Mouse (Mus musculus): ENCODE measurements at regions not wholly inside any gene's neighbourhood (a gene's known extent, or its start where the extent isn't known, plus 50 kb on each side); places are given as distances from the start of the nearest gene placed in this dataset.

GRCm38 (mm10) chr17:79968819-79969218 is 72.9 kb upstream of the Atl2 start:
- H3K4me3 ChIP-seq (ENCODE audit: low read depth, low read length), result no peak overlapping the region
- 44% methylated on average over 9 of the region's 9 CpGs for WGBS (ENCODE audit: insufficient replicate concordance)
- H3K27ac ChIP-seq (ENCODE audit: low read depth), result no peak overlapping the region
- no peak overlapping the region for H3K9ac ChIP-seq (replicated peaks)
- H3K36me3 ChIP-seq (replicated peaks; ENCODE audit: insufficient read depth, low read length), result no peaks in the 10 kb centered on the region
- ATAC-seq (peak; percentile 76), DNase-seq (no peak)
- no peaks in the 10 kb centered on the region for H3K9me3 ChIP-seq (ENCODE audit: low read length)
- H3K4me1 ChIP-seq (ENCODE audit: insufficient read depth), result peaks cover 22% of the 10 kb centered on the region
- H3K4me2 ChIP-seq (ENCODE audit: low read depth, low read length), result no peak overlapping the region
- TF ChIP-seq EP300 (IDR thresholded peaks at IDR 0.05; ENCODE audit: low read depth) (no peak), CTCF (IDR thresholded peaks at IDR 0.05; ENCODE audit: low read depth) (no peak)
- 0 out of 2 replicates have a peak, but pooled peaks cover 3% of the 10 kb centered on the region for H3K27me3 ChIP-seq (ENCODE audit: insufficient read depth, low read length)

DNA sequence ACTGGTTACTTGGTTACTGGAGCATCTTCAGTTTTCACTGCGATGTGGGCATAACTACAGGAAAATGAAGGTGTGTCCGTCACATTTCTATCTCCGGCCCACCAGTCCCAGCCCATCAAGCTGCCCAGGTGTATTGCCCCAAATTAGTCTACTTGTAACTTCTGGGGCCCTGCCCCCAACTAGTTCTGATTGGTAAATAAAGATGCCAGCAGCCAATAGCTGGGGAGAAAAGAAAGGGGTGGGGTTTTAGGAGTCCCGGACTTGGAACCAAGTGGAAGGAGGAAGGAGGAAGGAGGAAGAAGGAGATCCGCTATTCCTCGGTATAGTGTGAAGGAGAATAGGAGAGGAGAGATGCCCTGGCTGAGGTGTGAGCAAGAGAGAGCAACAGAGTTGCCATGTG is 71.1 kb upstream of the Atl2 start:
- H3K4me2 ChIP-seq (ENCODE audit: low read depth, low read length), result no peak overlapping the region
- H3K4me3 ChIP-seq (ENCODE audit: low read depth, low read length), result no peak overlapping the region
- TF ChIP-seq CTCF (IDR thresholded peaks at IDR 0.05; ENCODE audit: low read depth), result no peak
- H3K27me3 ChIP-seq (ENCODE audit: insufficient read depth, low read length), result 0 out of 2 replicates have a peak, but pooled peaks cover 3% of the 10 kb centered on the region
- H3K4me1 ChIP-seq (ENCODE audit: insufficient read depth), result peaks cover 22% of the 10 kb centered on the region
- H3K27ac ChIP-seq (ENCODE audit: low read depth), result no peak overlapping the region
- H3K9me3 ChIP-seq (ENCODE audit: low read length), result no peaks in the 10 kb centered on the region
- WGBS (ENCODE audit: insufficient replicate concordance), result 41% methylated on average over 6 of the region's 6 CpGs
- no peak overlapping the region for H3K9ac ChIP-seq (replicated peaks)
- DNase-seq (no peak), ATAC-seq (no peak)
- H3K36me3 ChIP-seq (replicated peaks; ENCODE audit: insufficient read depth, low read length), result no peaks in the 10 kb centered on the region

DNA sequence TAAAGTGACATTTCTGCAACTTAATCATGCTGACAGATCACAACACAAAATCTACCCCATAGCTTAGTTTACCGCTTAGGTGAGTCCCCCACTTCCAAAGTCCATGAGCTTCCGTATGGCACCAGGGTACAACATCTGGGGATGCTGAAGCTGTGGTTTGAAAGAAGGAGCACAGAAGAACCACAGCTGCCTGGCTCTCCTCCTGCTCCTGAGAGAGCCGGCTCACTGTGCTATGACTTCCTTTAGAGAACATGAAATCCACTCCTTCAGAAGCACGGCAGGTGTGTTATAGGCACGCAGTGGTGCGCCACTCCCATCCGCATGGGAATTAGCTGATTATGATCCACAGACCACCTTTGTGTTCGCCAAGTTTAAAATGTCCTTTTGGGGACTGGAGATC is 69.7 kb upstream of the Atl2 start:
- no peak for DNase-seq
- WGBS (ENCODE audit: insufficient replicate concordance), result 71% methylated on average over 8 of the region's 8 CpGs

DNA sequence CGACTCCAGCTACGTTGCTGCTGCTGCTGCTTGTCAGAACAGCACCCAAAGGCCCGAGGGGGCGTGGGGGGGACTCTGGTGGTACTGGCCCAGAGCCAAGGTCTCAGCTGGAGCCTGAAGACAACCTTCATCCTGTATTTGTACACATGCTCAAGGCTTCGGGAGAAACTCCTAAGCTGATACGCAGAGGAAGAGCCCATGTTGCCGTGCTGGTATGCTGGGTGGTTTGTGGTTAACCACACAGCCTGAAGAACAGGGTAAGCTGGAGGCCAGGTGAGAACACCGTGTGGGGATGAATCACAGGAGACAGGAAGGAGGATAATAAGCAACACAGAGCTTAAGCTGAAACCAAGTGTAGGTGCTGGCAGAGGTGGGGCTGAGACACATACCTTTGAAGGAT is 68.9 kb upstream of the Atl2 start:
- Histone ChIP-seq H3K27me3 (ENCODE audit: insufficient read depth, low read length) (0 out of 2 replicates have a peak, but pooled peaks cover 3% of the 10 kb centered on the region), H3K27ac (ENCODE audit: low read depth) (no peak overlapping the region), H3K4me3 (ENCODE audit: low read depth, low read length) (no peak overlapping the region)

More for the DNA sequence above, 69.7 kb upstream of the Atl2 start:
- no peaks in the 10 kb centered on the region for H3K36me3 ChIP-seq (replicated peaks; ENCODE audit: insufficient read depth, low read length)
- H3K27ac ChIP-seq (ENCODE audit: low read depth), result no peak overlapping the region
- no peak overlapping the region for H3K9ac ChIP-seq (replicated peaks)
- H3K9me3 ChIP-seq (ENCODE audit: low read length), result no peaks in the 10 kb centered on the region
- H3K4me2 ChIP-seq (ENCODE audit: low read depth, low read length), result no peak overlapping the region
- 0 out of 2 replicates have a peak, but pooled peaks cover 3% of the 10 kb centered on the region for H3K27me3 ChIP-seq (ENCODE audit: insufficient read depth, low read length)
- ATAC-seq, result no peak
- peaks cover 12% of the 10 kb centered on the region for H3K4me1 ChIP-seq (ENCODE audit: insufficient read depth)
- TF ChIP-seq EP300 (IDR thresholded peaks at IDR 0.05; ENCODE audit: low read depth) (no peak), CTCF (IDR thresholded peaks at IDR 0.05; ENCODE audit: low read depth) (no peak)
- H3K4me3 ChIP-seq (ENCODE audit: low read depth, low read length), result no peak overlapping the region

DNA sequence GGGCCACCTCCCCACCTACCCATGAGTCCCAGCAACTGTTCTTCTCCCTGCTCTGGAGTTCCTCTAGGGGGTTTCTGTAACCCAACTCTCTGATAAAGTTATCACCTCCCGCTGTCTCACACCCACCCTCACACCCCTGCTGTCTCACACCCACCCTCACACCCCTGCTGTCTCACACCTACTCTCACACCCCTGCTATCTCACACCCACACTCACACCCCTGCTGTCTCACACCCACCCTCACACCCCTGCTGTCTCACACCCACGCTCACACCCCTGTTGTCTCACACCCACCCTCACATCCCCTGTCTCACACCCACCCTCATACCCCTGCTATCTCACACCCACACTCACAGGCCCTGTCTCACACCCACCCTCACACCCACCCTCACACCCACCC is 67.4 kb upstream of the Atl2 start:
- 0 out of 2 replicates have a peak, but pooled peaks cover 3% of the 10 kb centered on the region for H3K27me3 ChIP-seq (ENCODE audit: insufficient read depth, low read length)
- ATAC-seq, result no peak
- WGBS (ENCODE audit: insufficient replicate concordance), result 48% methylated on average over 2 of the region's 2 CpGs

More for the DNA sequence above, 68.9 kb upstream of the Atl2 start:
- no peak overlapping the region for H3K9ac ChIP-seq (replicated peaks)
- WGBS (ENCODE audit: insufficient replicate concordance), result 36% methylated on average over 8 of the region's 8 CpGs
- no peak for ATAC-seq
- H3K9me3 ChIP-seq (ENCODE audit: low read length), result no peaks in the 10 kb centered on the region
- peaks cover 7% of the 10 kb centered on the region for H3K4me1 ChIP-seq (ENCODE audit: insufficient read depth)
- H3K36me3 ChIP-seq (replicated peaks; ENCODE audit: insufficient read depth, low read length), result no peaks in the 10 kb centered on the region
- DNase-seq, result no peak
- no peak for TF ChIP-seq EP300 (IDR thresholded peaks at IDR 0.05; ENCODE audit: low read depth)
- TF ChIP-seq CTCF (IDR thresholded peaks at IDR 0.05; ENCODE audit: low read depth), result no peak
- no peak overlapping the region for H3K4me2 ChIP-seq (ENCODE audit: low read depth, low read length)

DNA sequence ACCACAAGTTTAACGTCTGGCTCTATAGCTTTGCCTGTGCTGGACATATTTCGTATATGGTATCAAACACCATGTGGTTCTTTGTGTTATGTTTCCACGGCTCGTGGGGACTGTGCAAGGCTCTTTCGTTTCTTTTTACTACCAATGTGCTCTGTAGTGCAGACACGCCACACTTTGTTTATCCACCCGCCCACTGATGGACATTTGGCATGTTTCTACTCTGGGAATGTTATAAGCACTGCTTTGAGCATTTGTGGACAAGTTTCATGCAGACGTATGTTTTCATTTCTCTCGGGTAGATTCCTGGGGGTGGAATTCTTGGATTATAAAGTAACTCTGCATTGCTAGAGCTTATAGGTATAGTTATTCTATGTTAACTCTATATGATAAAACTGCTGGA is 65.5 kb upstream of the Atl2 start:
- Histone ChIP-seq H3K9me3 (ENCODE audit: low read length) (no peaks in the 10 kb centered on the region), H3K4me3 (ENCODE audit: low read depth, low read length) (no peak overlapping the region), H3K4me1 (ENCODE audit: insufficient read depth) (peaks cover 4% of the 10 kb centered on the region; the same call in 1 of the 2 replicates), H3K27ac (ENCODE audit: low read depth) (no peak overlapping the region), H3K9ac (replicated peaks) (no peak overlapping the region), H3K27me3 (ENCODE audit: insufficient read depth, low read length) (0 out of 2 replicates have a peak, but pooled peaks cover 3% of the 10 kb centered on the region), H3K36me3 (replicated peaks; ENCODE audit: insufficient read depth, low read length) (no peaks in the 10 kb centered on the region), H3K4me2 (ENCODE audit: low read depth, low read length) (no peak overlapping the region)
- ATAC-seq (no peak), DNase-seq (no peak)
- TF ChIP-seq EP300 (IDR thresholded peaks at IDR 0.05; ENCODE audit: low read depth) (no peak), CTCF (IDR thresholded peaks at IDR 0.05; ENCODE audit: low read depth) (no peak)
- WGBS (ENCODE audit: insufficient replicate concordance), result 66% methylated on average over 9 of the region's 9 CpGs

More for the DNA sequence above, 67.4 kb upstream of the Atl2 start:
- TF ChIP-seq EP300 (IDR thresholded peaks at IDR 0.05; ENCODE audit: low read depth) (no peak), CTCF (IDR thresholded peaks at IDR 0.05; ENCODE audit: low read depth) (no peak)
- Histone ChIP-seq H3K27ac (ENCODE audit: low read depth) (no peak overlapping the region), H3K4me3 (ENCODE audit: low read depth, low read length) (no peak overlapping the region), H3K9me3 (ENCODE audit: low read length) (no peaks in the 10 kb centered on the region), H3K9ac (replicated peaks) (no peak overlapping the region), H3K4me2 (ENCODE audit: low read depth, low read length) (no peak overlapping the region), H3K36me3 (replicated peaks; ENCODE audit: insufficient read depth, low read length) (no peaks in the 10 kb centered on the region), H3K4me1 (ENCODE audit: insufficient read depth) (0 out of 2 replicates have a peak, but pooled peaks cover 4% of the 10 kb centered on the region)
- no peak for DNase-seq

- no peak for ATAC-seq
- no peak overlapping the region for H3K4me3 ChIP-seq (ENCODE audit: low read depth, low read length)
- no peak overlapping the region for H3K4me2 ChIP-seq (ENCODE audit: low read depth, low read length)
- H3K27ac ChIP-seq (ENCODE audit: low read depth), result no peak overlapping the region
- TF ChIP-seq CTCF (IDR thresholded peaks at IDR 0.05; ENCODE audit: low read depth), result no peak
- TF ChIP-seq EP300 (IDR thresholded peaks at IDR 0.05; ENCODE audit: low read depth), result no peak
- H3K9ac ChIP-seq (replicated peaks), result no peak overlapping the region
- peaks cover 10% of the 10 kb centered on the region for H3K4me1 ChIP-seq (ENCODE audit: insufficient read depth)
- no peak for DNase-seq
- WGBS (ENCODE audit: insufficient replicate concordance), result 42% methylated on average over 3 of the region's 3 CpGs
- no peaks in the 10 kb centered on the region for H3K9me3 ChIP-seq (ENCODE audit: low read length)
- no peaks in the 10 kb centered on the region for H3K36me3 ChIP-seq (replicated peaks; ENCODE audit: insufficient read depth, low read length)
- H3K27me3 ChIP-seq (ENCODE audit: insufficient read depth, low read length), result 0 out of 2 replicates have a peak, but pooled peaks cover 3% of the 10 kb centered on the region
Observed at GRCm38 (mm10) chr17:79960688-79961087, 64.8 kb upstream of the Atl2 start.
